Mouse (Mus musculus) layer of hippocampus, postnatal 25 days (tissue): ENCODE measurements around the gene Gipr. TPM values are rescaled to one million over a fixed set of nuclear protein-coding genes. Genes with fewer than 3 reads are reported as not detected.

ENCODE experiments used
- DNase-seq, 2 experiments: peaks; one replicate each; pipeline ENCODE4 v3.0.0; 2022; ENCODE audit warnings: mixed read lengths in 2 of 2, low spot score in 1 of 2; ENCODE audit errors: extremely low spot score in 1 of 2
- microRNA-seq, 2 experiments: library from miRNA; unstranded; fragments of <30 nt; microRNA quantifications; one replicate each; pipeline ENCODE4 v1.2.0; 2021
- total RNA-seq, 2 experiments: library from RNA; stranded (reverse); gene quantifications; 2 replicates each; pipeline ENCODE4 v1.2.3; 2021

The Gipr gene
- total RNA-seq, 2 experiments from 2014 or later = 0.37 to 0.77 TPM

DNA sequence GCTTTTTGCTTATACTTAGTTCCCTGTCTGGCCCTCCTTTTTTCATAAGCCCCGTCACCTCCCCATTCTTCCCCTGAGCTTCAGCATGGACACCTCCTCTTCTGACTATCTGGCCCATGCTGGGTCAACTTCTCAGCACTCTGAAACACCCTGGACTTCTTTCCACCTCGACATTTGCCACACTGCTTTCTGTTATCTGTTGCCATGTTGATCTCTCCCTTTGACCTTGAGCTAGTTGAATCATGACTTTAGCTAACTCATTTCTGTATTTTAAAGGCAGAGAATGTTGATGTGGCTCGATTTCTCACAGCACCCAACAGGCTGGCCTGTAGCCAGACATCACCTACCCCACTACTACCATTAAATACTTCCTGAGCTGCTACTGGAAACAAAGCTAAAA, 58.5 kb downstream of the Gipr start:
- DNase-seq = no peak

Small RNA genes lying within 50 kb of the gene (microRNA-seq; reads per million reads assigned to microRNA genes)
- gene Mir330 = 11,114 to 11,247 reads per million in 2 experiments

Other genes starting within 250 kb of the Gipr start
- 10 to 100 TPM; 69.2 to 93.3 TPM for gene Nova2, start 240.2 kb downstream of the Gipr start, total RNA-seq
- under 1 TPM; 0.17 to 0.70 TPM for gene Nanos2, start 178.7 kb downstream of the Gipr start, total RNA-seq
- 10 to 100 TPM; 44.9 to 48.3 TPM for gene Mypop, start 174.9 kb downstream of the Gipr start, total RNA-seq
- gene Irf2bp1, start 162.1 kb downstream of the Gipr start, total RNA-seq = 10 to 100 TPM; 51.7 to 53.5 TPM
- gene Foxa3, start 142.6 kb downstream of the Gipr start, total RNA-seq = not detected
- gene Sympk, start 141.8 kb downstream of the Gipr start, total RNA-seq = 100 to 1,000 TPM; 111 to 113 TPM
- under 1 TPM in 1 of 2 experiments, not detected in 1; 0.10 TPM for gene Rsph6a, start 111.4 kb downstream of the Gipr start, total RNA-seq
- gene Dmwd, start 89.9 kb downstream of the Gipr start, total RNA-seq = 100 to 1,000 TPM; 151 to 152 TPM
- 10 to 100 TPM; 26.7 to 39.3 TPM for gene Dmpk, start 82.3 kb downstream of the Gipr start, total RNA-seq
- gene Six5, start 71.5 kb downstream of the Gipr start, total RNA-seq = 1 to 10 TPM; 1.8 to 2.6 TPM
- under 1 TPM; 0.42 to 0.49 TPM for gene Gm4969, start 47.8 kb downstream of the Gipr start, total RNA-seq
- 10 to 100 TPM; 13.2 to 14.2 TPM for gene Fbxo46, start 46.3 kb downstream of the Gipr start, total RNA-seq
- 10 to 100 TPM; 17.9 to 19.7 TPM for gene Qpctl, start 16.8 kb downstream of the Gipr start, total RNA-seq
- gene Snrpd2, start 16.4 kb downstream of the Gipr start, total RNA-seq = 10 to 100 TPM; 72.4 to 84.8 TPM
- gene Eml2, start 10.3 kb upstream of the Gipr start, total RNA-seq = 100 to 1,000 TPM; 157 to 164 TPM
- 1 to 10 TPM; 2.2 to 2.5 TPM for gene Gpr4, start 46.4 kb upstream of the Gipr start, total RNA-seq
- gene Opa3, start 62.2 kb upstream of the Gipr start, total RNA-seq = 10 to 100 TPM; 36.5 to 41.5 TPM
- 10 to 100 TPM; 15.2 to 16.3 TPM for gene Vasp, start 105.7 kb upstream of the Gipr start, total RNA-seq
- gene Ppm1n, start 113.9 kb upstream of the Gipr start, total RNA-seq = not detected
- gene Rtn2, start 116.5 kb upstream of the Gipr start, total RNA-seq = 10 to 100 TPM; 85.9 to 96.3 TPM
- gene Fosb, start 143.9 kb upstream of the Gipr start, total RNA-seq = 1 to 10 TPM; 5.2 to 9.8 TPM
- 10 to 100 TPM; 37.8 to 39.1 TPM for gene Ercc1, start 178.7 kb upstream of the Gipr start, total RNA-seq
- gene Cd3eap, start 193.4 kb upstream of the Gipr start, total RNA-seq = 10 to 100 TPM; 17.7 to 18.3 TPM
- 1 to 10 TPM; 4.5 to 4.8 TPM for gene Ppp1r13l, start 193.6 kb upstream of the Gipr start, total RNA-seq
- gene Ercc2, start 215.9 kb upstream of the Gipr start, total RNA-seq = 10 to 100 TPM; 34.5 to 34.9 TPM
- 1 to 10 TPM; 2.2 to 3.4 TPM for gene Klc3, start 238.0 kb upstream of the Gipr start, total RNA-seq
- not detected for gene Ckm, start 238.6 kb upstream of the Gipr start, total RNA-seq